Mouse (Mus musculus): ENCODE measurements around the gene Cavin4.

DNA sequence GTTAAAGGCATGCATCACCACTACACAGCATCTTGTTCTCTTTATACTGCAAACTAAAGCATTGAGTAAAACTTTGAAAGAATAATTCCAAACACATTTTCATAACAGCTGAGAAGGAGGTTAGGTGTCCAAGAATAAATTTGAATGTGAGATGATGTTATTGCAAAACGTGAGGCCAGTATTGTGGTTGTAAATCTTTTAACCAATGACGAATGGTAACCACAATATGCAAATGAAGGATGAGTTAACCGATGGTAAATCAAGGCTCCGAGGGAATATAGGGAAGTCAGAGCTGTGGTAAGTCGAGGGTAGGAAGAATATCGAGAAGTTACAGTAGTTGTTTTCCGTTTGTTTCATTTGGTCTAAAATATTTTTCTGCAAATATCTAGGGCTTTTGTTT is 11.1 kb downstream of the Cavin4 start:
- no peak for TF ChIP-seq MYOG (IDR thresholded peaks at IDR 0.05; ENCODE audit: control insufficient read depth in 1 of 3, insufficient read depth in 1 of 3, insufficient read length in 2 of 3, low read depth in 2 of 3)
- no peak for TF ChIP-seq E2F4 (IDR thresholded peaks at IDR 0.05; ENCODE audit: insufficient read depth)
- no peak for TF ChIP-seq POLR2A (IDR thresholded peaks at IDR 0.05; ENCODE audit: insufficient read length, low read depth)
- TF ChIP-seq MAX (IDR thresholded peaks at IDR 0.05; ENCODE audit: low read depth) = no peak
- no peak for TF ChIP-seq TCF12 (IDR thresholded peaks at IDR 0.05; ENCODE audit: insufficient read depth, poor library complexity, severe bottlenecking)
- no peak for TF ChIP-seq CEBPB (IDR thresholded peaks at IDR 0.05; ENCODE audit: insufficient read depth, poor library complexity, severe bottlenecking)
- TF ChIP-seq USF1 (IDR thresholded peaks at IDR 0.05; ENCODE audit: low read depth) = no peak
- no peak for TF ChIP-seq MYOD1 (IDR thresholded peaks at IDR 0.05; ENCODE audit: control insufficient read depth in 1 of 3, insufficient read length in 2 of 3, low read depth in 2 of 3)
- no peak for TF ChIP-seq POLR2AphosphoS2 (IDR thresholded peaks at IDR 0.05; ENCODE audit: insufficient read length, low read depth)
- no peak for TF ChIP-seq TCF3 (IDR thresholded peaks at IDR 0.05; ENCODE audit: insufficient read length, low read depth)
- TF ChIP-seq REST (IDR thresholded peaks at IDR 0.05; ENCODE audit: insufficient read depth, insufficient read length) = no peak
- TF ChIP-seq SRF (IDR thresholded peaks at IDR 0.05; ENCODE audit: control insufficient read depth, insufficient read length, low read depth) = no peak

Measured in myocyte (in vitro differentiated cells).